Mouse (Mus musculus) limb, embryonic 14.5 days (tissue): ENCODE measurements around the gene Tacc2. TPM values are rescaled to one million over a fixed set of nuclear protein-coding genes. Genes with fewer than 3 reads are reported as not detected.

Experiments
- ATAC-seq: fragments of 200-750 bp; cut with Nextera tagmentation; 2 replicates; pipeline ENCODE4 v1.8.0; 2017; ENCODE audit warnings: low read depth, moderate number of reproducible peaks, moderate TSS enrichment; ENCODE audit not compliant: low FRiP score
- DNase-seq: peaks from one replicate; pipeline ENCODE4 v3.0.0-alpha.2; 2015; ENCODE audit warnings: low spot score
- H3K27ac ChIP-seq: fragments of 300-500 bp; sonication (generic); replicated peaks from 2 replicates; pipeline ENCODE4 v1.5.1; 2014; ENCODE audit warnings: low read depth, mild to moderate bottlenecking, low read length, moderate library complexity, mixed read lengths
- H3K27me3 ChIP-seq: fragments of 300-500 bp; sonication (generic); 2 replicates; pipeline ENCODE4 v1.6.1; 2014; ENCODE audit warnings: low read length, mixed read lengths; ENCODE audit not compliant: control insufficient read depth, insufficient read depth
- H3K36me3 ChIP-seq: fragments of 300-500 bp; sonication (generic); 2 replicates; pipeline ENCODE4 v1.6.1; 2014; ENCODE audit warnings: mild to moderate bottlenecking, low read length, moderate library complexity, mixed read lengths; ENCODE audit not compliant: control insufficient read depth, insufficient read depth
- H3K4me1 ChIP-seq: fragments of 300-500 bp; sonication (generic); 2 replicates; pipeline ENCODE4 v1.6.1; 2014; ENCODE audit warnings: antibody characterized with exemption, low read length, mixed read lengths; ENCODE audit not compliant: control insufficient read depth, insufficient read depth
- H3K4me2 ChIP-seq: fragments of 300-500 bp; sonication (generic); replicated peaks from 2 replicates; pipeline ENCODE4 v1.6.1; 2014; ENCODE audit warnings: low read depth, mild to moderate bottlenecking, low read length, moderate library complexity; ENCODE audit not compliant: severe bottlenecking
- H3K4me3 ChIP-seq: fragments of 300-500 bp; sonication (generic); replicated peaks from 2 replicates; pipeline ENCODE4 v1.5.1; 2014; ENCODE audit warnings: low read length
- H3K9ac ChIP-seq: fragments of 300-500 bp; sonication (generic); 2 replicates; pipeline ENCODE4 v1.6.1; 2014; ENCODE audit warnings: mild to moderate bottlenecking, low read depth, low read length, moderate library complexity; ENCODE audit not compliant: severe bottlenecking
- H3K9me3 ChIP-seq: fragments of 300-500 bp; sonication (generic); 2 replicates; pipeline ENCODE4 v1.6.1; 2016; ENCODE audit warnings: low read length; ENCODE audit not compliant: control insufficient read depth
- POLR2A ChIP-seq: fragments of 200-500 bp; IDR thresholded peaks from 2 replicates; pipeline ENCODE4 v1.8.0; 2012; ENCODE audit warnings: inconsistent platforms, mild to moderate bottlenecking, moderate library complexity, borderline replicate concordance; ENCODE audit not compliant: insufficient read depth, insufficient read length; ENCODE audit errors: extremely low read depth
- WGBS: fragments of 180-500 bp; shearing (Covaris S2); extraction: QIAGEN DNeasy Blood & Tissue Kit; methylation state at CpG from one replicate; pipeline ENCODE4 v1.1.7; 2014; 5-methylcytosine and 5-hydroxymethylcytosine counted together
- polyA plus RNA-seq, 2 experiments: library from polyadenylated mRNA; depleted of rRNA in 1 of 2; stranded (reverse) in 1 of 2; unstranded in 1 of 2; fragments of >200 nt; fragmentation: Nextera tagmentation in 1 of 2; extraction: Ambion mirVana in 1 of 2; gene quantifications; 2 replicates each; pipeline versions ENCODE4 v1.2.1 to v1.2.3; 2012 to 2014

Gene Tacc2
- polyA plus RNA-seq, 2 experiments = 38.2 to 49.1 TPM

DNA sequence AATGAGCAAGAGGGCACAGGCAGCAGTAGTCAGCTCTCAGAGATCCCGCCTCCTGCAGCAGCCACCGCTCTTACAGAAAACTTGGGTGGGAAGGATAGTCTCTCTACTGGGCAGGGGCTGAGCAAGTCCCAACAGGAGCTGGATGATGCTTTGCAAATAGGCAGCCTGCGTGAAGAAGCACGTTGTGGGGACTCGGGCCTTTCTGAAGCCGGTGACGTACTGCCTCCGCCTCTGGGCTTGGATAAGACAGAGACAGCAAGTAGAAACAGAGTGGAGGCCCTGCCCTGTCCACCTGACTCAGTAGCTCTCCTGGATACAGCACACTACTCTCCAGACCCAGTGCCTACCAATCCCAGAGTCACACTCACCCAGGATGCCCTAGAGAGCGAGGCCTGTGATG lies 47.1 kb downstream of the Tacc2 start:
- ATAC-seq (no peak), DNase-seq (no peak)
- Histone ChIP-seq H3K9ac (no peak overlapping the region), H3K9me3 (no peaks in the 10 kb centered on the region), H3K27me3 (no peaks in the 10 kb centered on the region), H3K4me1 (peaks cover 3% of the 10 kb centered on the region; the same call in 1 of the 2 replicates), H3K27ac (no peak overlapping the region), H3K4me3 (no peak overlapping the region), H3K36me3 (no peaks in the 10 kb centered on the region), H3K4me2 (no peak overlapping the region)
- no peak for TF ChIP-seq POLR2A
- 83% methylated on average over 9 of the region's 9 CpGs for WGBS

DNA sequence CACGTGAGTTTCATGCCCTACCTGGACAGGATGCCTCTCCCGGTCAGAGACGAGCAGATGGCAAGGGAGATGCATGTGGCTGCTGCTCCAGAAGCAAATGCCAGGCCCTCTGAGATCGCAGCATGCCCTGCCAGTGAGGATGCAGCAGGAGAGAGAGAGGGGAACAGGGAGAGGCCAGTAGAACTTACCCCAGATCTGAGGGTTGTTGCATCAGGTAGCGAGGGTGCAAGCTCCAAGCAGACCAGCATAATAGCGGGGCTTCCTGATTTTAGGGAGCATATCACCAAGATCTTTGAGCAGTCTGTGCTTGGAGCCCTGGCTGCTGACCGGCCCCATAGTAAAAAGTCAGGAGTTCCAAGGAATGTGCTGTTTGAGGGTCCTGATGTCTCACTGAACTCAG lies 48.1 kb downstream of the Tacc2 start:
- Histone ChIP-seq H3K27ac (no peak overlapping the region), H3K9me3 (no peaks in the 10 kb centered on the region), H3K4me1 (peaks cover 3% of the 10 kb centered on the region; the same call in 1 of the 2 replicates), H3K4me2 (no peak overlapping the region), H3K27me3 (no peaks in the 10 kb centered on the region), H3K4me3 (no peak overlapping the region), H3K9ac (no peak overlapping the region), H3K36me3 (no peaks in the 10 kb centered on the region)
- 79% methylated on average over 7 of the region's 7 CpGs for WGBS
- TF ChIP-seq POLR2A = no peak
- no peak for ATAC-seq
- no peak for DNase-seq

DNA sequence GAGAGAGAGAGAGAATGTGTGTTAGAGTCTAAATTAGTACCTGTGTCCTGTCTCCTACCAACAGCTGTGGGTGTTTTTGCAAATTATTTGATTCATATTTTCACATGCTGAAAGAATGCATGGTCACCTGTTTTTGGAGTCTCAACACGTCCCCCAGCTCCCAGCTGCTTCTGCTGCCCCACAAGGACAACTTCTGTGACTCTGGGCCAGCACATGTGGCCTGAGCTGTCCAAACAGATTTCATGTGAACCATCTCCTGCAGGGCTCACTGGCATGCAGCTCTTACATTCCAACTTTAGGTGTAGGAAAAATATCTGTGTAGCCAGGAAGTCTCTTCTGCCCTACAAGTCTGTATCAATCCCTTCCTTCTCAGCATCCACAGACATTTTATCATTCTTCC lies 51.4 kb downstream of the Tacc2 start:
- Histone ChIP-seq H3K4me1 (peaks cover 5% of the 10 kb centered on the region; the same call in 1 of the 2 replicates), H3K9me3 (no peaks in the 10 kb centered on the region), H3K4me3 (no peak overlapping the region), H3K27me3 (no peaks in the 10 kb centered on the region), H3K4me2 (no peak overlapping the region), H3K9ac (no peak overlapping the region), H3K36me3 (no peaks in the 10 kb centered on the region), H3K27ac (no peak overlapping the region)
- DNase-seq = no peak
- no peak for TF ChIP-seq POLR2A
- ATAC-seq = no peak
- WGBS = 13% methylated on average over 1 of the region's 1 CpGs

DNA sequence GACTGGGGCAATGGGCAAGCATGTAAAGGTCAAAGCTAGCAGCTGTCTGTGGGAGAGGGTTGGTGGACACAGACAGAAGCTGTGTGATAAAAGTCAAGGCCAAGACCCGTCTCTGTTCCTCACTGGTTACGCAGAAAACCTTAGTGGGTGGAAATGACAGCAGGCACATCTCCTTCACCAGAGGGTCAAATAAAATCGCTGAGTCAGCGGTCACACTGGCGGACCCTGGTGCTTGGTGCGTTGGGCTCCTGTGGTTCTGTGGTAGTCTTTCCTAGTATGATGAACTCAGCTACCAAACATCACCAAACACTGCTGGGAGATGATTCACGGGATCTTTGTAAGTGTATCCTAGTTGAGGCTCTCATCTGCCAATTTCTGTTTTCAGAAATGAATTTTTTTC lies 52.8 kb downstream of the Tacc2 start:
- no peak overlapping the region for H3K27ac ChIP-seq
- no peak overlapping the region for H3K9ac ChIP-seq
- no peaks in the 10 kb centered on the region for H3K36me3 ChIP-seq
- ATAC-seq (no peak), DNase-seq (no peak)
- TF ChIP-seq POLR2A = no peak
- no peak overlapping the region for H3K4me2 ChIP-seq
- 88% methylated on average over 7 of the region's 7 CpGs for whole genome bisulfite sequencing
- no peak overlapping the region for H3K4me3 ChIP-seq
- no peaks in the 10 kb centered on the region for H3K27me3 ChIP-seq
- no peaks in the 10 kb centered on the region for H3K9me3 ChIP-seq
- peaks cover 5% of the 10 kb centered on the region; the same call in 1 of the 2 replicates for H3K4me1 ChIP-seq

DNA sequence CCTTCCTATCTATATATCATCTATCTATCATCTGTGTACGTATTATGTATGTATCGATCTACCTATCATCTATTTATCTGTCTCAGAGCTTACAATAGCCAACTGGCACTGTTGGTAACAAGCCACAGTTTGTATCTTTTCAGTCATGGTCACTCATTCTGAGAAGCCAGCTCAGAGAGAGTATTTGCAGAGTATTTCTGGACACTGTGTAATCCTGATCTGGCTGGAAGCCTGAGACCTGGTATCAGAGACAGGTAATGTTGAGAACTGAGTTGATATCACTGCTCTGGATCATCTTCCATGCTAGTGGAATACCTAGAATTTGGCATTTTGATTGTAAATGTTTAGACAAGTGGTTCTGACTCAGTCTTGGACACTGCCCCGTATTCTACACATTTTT lies 53.7 kb downstream of the Tacc2 start:
- Histone ChIP-seq H3K27me3 (no peaks in the 10 kb centered on the region), H3K4me3 (no peak overlapping the region), H3K36me3 (no peaks in the 10 kb centered on the region), H3K9me3 (no peaks in the 10 kb centered on the region), H3K4me1 (peaks cover 10% of the 10 kb centered on the region), H3K4me2 (no peak overlapping the region), H3K27ac (no peak overlapping the region), H3K9ac (no peak overlapping the region)
- ATAC-seq = no peak
- no peak for DNase-seq
- WGBS = 92% methylated on average over 3 of the region's 3 CpGs
- no peak for TF ChIP-seq POLR2A

DNA sequence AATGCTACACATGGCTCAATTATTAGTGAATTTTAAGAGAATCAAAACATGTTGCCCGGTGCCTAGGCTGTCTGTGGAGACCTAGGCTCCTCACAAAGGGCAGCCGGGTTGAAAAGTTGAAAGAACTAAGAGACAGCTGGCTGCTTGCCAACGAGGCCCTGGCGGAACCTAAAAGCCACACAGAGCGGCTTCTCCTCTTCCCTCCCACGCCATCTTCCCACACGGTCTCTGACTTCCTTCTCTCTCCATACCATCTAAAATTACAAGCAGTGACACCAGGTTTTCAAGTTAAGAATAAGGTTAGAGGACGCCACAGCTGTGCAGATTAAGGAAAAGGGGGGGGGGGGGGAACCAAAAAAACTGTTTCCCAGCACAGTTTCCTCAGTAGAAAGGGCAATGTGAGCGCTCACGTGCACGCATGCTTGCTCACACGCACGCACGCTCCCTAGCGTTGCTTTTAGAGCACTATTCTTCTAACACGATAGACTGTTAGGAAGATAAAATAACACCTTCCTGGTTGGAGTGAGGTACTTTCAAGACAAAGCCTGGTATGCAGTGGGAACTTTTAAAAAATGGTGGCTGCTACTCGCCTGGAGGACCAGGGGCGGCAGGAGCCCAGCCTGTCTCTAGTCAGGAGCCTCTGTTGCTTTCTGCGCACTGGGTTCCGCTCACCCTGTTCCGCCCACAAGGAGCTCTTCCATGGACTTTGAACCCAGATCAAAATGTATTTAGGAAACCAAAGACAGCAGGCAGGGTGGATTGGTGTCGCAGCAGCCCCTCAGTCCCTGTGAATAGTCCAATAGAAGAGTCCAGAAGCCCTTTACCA lies 54.5 kb downstream of the Tacc2 start:
- no peak overlapping the region for H3K9ac ChIP-seq
- no peaks in the 10 kb centered on the region for H3K36me3 ChIP-seq
- TF ChIP-seq POLR2A = no peak
- no peak overlapping the region for H3K4me2 ChIP-seq
- ATAC-seq (no peak), DNase-seq (peak; percentile 50)
- H3K27ac ChIP-seq = no peak overlapping the region
- no peak overlapping the region for H3K4me3 ChIP-seq
- H3K27me3 ChIP-seq = no peaks in the 10 kb centered on the region
- H3K9me3 ChIP-seq = no peaks in the 10 kb centered on the region
- WGBS = 58% methylated on average over 22 of the region's 22 CpGs
- H3K4me1 ChIP-seq = peaks cover 10% of the 10 kb centered on the region
